Mouse (Mus musculus): ENCODE data around the gene Nkap.

DNA sequence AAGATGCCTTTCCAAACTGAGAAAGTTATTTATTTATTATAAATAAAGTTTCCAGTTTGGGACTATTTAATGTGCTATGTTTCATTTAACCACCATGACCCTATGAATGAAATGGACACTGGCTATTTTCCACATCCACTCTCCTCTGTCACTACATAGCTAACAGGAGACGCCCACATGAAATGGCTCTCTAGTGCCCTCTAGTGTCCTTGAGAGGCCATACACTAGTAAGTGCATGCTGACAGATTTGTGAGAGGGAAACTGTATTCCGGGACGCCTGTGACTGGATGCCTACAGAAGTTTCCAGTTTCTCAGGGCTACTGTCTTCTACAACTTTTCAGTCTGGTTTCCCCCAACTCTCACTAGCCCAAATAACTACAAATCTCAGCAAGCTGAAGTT lies 40.5 kb downstream of the Nkap start:
- peak; percentile 13; the same call in 1 of the 2 replicates for TF ChIP-seq CTCF (IDR thresholded peaks at IDR 0.05; ENCODE audit: extremely low read depth, insufficient read depth, insufficient read length, insufficient replicate concordance)
- no peak for TF ChIP-seq POLR2A (IDR thresholded peaks at IDR 0.05; ENCODE audit: low read depth, low read length)
